Mouse (Mus musculus) large intestine, adult 2 months (tissue): ENCODE measurements around the gene Nkain4. TPM values are rescaled to one million over a fixed set of nuclear protein-coding genes. Genes with fewer than 3 reads are reported as not detected.

ENCODE experiments used
- DNase-seq: peaks from one replicate; pipeline ENCODE4 v3.0.0-alpha.2; 2012; ENCODE audit warnings: low read depth, low spot score
- WGBS: fragments of 180-500 bp; shearing (Covaris S2); methylation state at CpG from one replicate; pipeline ENCODE4 v1.1.7; 2018; 5-methylcytosine and 5-hydroxymethylcytosine counted together
- polyA plus RNA-seq: library from polyadenylated mRNA; depleted of rRNA; stranded (reverse); fragments of >200 nt; gene quantifications from 2 replicates; pipeline ENCODE4 v1.2.3, GENCODE M21; 2012

The Nkain4 gene
- polyA plus RNA-seq, 1 experiment: 8.3 TPM

DNA sequence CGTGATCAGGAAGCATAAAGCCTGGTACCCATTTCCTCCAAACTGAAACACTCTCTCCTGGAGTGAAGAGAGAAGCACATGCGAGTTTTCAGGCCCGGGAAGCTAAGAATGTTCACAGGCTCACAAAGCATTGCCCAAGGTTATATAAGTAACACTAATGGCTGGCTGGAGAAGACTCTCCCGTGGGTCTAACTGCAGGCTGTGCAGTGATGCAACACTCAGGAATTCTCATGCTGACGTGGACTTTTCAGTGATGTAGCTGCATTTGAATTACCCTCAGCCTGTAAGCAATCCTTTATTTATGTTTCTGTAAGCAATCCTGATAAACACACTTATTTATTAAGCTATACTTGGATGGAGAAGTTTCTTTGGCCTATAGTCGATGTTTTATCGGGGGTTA, 5.1 kb upstream of the Nkain4 start:
- 63% methylated on average over 7 of the region's 7 CpGs for WGBS
- no peak for DNase-seq

DNA sequence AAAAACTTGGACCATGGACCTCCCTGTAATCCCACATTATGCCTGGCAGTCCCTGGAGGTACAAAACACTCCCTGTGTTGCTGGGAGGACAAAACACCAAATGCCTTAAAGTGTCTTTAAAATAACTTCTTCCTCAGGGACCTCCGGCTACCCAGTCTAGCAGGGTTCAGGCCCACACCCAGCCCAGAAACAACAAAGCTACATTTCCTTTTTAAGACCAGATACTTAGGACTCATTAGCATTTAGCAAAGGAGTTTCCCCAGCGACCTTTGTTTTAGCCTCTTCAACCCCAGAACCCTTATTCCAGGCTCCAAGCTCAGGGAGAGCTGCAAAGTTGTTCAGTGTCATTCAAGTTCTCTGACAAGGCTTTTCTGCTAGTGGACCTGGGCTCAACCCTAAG, 861 bp downstream of the Nkain4 start:
- 56% methylated on average over 2 of the region's 2 CpGs for WGBS
- DNase-seq: no peak

DNA sequence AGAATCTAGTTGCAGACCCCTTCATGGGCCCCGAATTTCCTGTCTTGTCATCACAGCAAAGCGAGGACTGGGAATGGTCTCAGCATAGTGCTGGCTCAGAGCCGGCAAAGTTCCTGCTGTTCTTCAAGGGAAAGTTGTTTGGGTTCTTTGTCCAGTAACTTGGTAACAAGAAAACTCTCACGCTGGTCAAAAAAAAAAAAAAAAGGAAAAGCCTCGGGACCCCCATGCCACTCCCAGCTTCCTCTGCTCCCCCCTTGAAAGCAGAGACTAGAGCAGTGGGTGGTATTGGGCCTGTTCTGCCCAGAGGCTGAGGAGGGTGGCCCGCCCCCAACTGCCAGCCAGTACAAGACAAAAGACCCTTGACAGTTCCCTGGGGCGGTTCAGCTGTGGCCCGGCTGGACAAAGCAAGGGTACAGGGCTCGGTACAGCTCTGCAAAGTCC, 1.7 kb downstream of the Nkain4 start:
- WGBS: 57% methylated on average over 9 of the region's 9 CpGs
- DNase-seq: no peak

DNA sequence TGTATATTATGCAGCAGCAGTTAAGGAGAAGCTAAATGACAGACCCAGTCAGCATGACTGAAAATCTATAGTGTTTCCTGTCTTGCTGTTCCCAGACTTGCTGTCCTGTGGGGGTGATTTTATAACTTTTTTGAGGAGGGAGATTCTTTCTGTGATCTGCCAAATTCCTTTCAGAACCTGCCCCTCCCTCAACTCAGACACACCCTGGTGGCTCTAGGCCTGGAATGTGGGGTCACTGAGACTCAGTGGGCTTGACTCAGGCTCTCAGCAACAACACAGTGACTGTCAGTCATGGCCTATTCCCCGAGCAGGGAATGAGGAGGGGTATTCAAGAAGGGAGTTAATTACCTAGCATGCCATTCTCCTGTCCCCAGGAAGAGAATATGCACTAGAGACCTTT, 4.6 kb downstream of the Nkain4 start:
- WGBS: 46% methylated on average over 1 of the region's 1 CpGs
- DNase-seq: no peak

DNA sequence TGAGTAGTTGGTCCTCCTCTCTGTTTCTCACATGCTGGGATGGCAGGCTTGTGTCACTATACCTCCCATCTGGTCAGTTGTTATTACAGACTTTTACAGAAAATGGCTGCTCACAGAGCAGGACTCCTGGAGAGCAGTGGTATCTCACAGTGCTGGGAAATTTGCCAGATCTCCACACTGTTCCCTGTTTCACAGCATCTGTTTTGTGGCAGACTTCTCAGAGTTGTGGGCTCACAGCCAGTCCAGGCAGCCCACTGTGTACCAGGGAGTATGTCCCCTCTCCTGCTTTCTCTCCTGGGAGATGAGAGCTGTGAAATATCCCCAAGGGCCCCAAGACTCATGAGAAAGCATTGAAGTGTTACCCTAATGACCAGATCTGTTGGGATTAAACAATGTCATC, 12.6 kb downstream of the Nkain4 start:
- DNase-seq: no peak

DNA sequence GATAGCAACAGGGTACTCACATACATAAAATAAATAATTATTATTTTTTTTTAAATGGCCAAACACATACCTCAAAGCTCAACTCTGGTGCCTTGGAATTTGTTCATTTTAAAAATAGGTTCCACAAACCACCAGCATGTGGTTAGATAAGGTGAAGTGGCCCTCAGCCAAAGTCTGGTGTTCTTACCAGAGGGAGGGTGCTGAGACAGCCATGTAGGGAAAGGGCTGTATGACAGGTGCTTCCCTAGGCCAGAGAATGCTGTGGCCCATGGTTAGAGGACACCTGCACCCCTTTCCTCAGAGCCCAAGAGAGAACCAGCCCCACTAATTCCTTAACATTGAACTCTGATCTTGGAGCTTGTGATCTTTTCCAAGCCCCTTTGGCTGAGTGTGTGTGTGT, 14.3 kb downstream of the Nkain4 start:
- no peak for DNase-seq

DNA sequence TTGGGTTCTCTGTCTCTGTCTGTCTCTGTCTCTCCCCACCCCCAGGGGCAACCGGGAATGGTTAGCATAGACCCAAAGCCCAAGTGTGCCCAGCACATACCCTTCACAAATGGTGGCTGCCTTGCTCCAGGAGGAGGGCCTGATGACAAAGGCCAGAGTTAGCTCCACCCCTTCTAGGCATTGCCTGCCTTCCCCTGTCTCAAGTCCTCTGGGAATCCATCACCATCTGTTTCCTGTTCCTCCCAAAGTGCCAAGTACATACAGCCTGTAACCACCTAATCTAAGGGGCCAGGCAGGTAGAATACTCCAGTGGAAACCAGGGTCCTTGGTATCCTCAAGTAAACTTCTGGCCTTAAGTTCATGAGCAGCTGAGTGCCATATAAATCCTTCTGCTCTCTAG, 22.1 kb downstream of the Nkain4 start:
- DNase-seq: no peak
- WGBS: 91% methylated on average over 1 of the region's 1 CpGs

DNA sequence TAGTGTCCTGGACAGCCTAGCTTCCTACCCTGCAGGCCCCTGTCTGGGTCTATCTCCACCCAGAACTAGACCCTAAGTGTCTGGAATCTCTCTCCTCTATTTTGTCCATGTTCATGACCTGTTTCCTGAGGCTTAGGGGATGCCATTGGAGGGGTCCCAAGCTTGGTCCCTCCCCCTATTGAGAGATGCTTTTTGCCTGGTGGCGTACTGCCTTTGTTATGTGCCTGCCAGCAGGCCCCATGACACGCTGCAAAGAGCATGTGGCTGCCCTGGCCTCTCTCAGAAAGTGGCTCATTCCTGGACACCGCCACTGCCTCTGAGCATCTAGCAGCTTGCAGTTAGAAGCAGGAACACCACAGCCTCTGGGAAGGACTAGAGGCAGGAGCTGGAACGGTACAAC, 25.8 kb downstream of the Nkain4 start, which contains the start of gene Birc7:
Birc7 (plus strand) TSS at position 301 of the 400 bp plus-strand sequence.
- 67% methylated on average over 4 of the region's 4 CpGs for WGBS
- no peak for DNase-seq

DNA sequence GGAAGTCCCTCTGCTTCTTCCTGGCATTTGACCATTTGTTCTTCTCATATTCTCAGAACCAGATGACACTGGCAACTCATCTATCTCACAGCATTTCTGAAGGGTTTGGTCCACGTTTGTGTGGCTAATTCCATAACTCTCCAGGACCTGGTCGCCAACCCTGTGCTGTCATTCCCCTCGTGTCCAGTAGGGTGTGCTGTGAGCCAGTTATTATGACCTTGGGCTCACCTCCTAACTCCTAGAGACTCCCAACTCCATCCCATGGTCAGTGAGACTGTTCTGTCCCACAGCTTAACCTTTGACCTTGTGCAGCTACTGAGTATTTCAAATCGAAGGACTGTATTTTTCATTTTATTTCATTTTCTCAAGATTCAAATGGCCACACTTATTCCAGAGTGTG, 29.3 kb downstream of the Nkain4 start:
- WGBS: 3% methylated on average over 4 of the region's 4 CpGs

DNA sequence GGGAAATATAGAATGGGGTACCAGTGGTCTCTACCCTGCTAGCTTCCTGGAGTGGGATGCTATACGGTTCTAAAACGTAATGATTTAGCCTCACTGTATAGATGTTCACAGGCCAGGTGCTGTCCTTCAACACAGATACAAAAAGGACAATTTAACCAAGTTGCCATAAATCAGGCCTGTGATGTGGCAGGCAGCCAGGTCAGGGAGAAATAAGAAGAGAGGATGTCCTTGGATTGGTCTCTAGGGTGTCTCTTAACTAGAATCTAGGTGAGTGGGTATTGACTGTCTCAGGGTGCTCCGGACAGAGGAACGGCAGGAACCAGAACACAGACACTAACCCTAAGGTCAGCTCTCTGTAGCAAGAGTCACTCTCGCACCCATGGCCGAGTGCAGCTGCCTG, 31.8 kb downstream of the Nkain4 start:
- DNase-seq: no peak
- WGBS: 92% methylated on average over 6 of the region's 6 CpGs

More for the DNA sequence above, 29.3 kb downstream of the Nkain4 start:
- peak; percentile 50 for DNase-seq

DNA sequence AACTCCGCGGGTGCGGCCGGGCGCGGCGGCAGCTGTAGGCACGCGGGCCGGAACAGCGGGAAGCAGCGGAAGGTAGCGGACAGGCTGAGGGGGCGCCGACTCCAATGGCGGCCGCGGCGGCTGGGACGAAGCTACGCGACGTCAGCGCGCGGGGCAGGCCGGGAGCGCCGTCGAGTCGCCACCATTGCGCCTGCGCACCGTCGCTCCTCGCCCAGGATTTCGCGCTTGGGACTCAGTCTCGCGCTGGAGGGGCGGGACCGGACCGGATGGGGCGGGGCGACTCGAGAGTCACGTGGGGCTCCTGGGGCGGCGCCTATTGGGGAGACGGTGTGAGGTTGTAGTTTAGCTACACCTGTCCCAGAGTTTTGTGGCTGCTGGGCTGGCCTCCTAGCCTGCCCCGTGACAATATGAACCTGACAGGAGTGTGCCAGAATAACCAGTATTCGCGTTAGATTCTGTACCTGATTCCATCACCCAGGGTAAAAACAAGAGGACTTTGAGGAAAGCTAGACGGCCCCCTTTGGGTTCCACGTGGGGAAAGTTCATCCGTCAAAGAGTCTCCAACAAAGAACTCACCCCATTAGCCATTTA, 33.6 kb downstream of the Nkain4 start, which contains the start of gene Ythdf1:
Ythdf1 (minus strand) TSS at position 140 of the 591 bp plus-strand sequence.
- WGBS: under 1% methylated on average over 56 of the region's 56 CpGs
- peak; percentile 76 for DNase-seq

DNA sequence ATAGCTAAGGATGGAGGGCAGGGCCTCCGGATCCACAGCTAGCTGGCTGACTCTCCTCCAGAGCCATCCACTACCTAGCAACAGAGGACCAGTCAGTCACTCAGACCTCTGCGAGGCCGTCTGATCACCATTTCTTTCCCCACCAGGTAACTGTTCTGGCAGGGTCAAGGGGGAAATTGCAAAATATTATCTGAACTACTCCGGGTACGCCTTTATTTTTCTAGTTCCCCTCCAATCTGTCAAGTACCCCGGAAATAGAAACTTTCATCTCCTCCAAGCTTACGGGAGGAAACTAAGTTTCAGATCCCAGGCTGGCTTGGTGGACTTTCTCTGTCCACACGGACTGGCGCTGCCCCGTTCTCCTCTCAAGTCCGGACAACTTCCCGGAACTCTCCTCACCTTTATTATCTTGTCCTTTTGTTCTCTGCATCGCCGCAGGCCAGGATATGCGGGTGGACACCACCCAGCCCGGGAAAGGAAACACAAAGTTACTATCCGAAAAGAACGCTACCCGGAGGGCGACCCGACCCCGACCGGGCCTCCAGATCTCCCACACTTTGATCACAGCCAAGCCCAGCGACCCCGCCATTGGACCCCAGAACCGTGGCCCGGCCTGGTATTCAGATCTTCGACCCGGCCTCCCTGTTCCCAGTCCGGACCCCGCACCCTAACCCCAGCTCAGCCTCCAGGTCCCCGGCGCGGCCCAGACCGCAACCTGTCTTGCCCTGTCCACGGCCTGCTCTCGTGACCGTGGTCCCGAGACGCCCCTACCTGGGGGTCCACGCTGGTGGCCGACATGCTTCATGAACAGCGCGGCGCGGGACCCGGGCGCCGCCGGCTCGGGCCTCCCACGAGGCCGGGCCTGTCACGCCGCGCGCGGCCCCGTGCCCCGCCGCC, 34.3 kb downstream of the Nkain4 start:
- DNase-seq: no peak
- WGBS: under 1% methylated on average over 61 of the region's 61 CpGs

DNA sequence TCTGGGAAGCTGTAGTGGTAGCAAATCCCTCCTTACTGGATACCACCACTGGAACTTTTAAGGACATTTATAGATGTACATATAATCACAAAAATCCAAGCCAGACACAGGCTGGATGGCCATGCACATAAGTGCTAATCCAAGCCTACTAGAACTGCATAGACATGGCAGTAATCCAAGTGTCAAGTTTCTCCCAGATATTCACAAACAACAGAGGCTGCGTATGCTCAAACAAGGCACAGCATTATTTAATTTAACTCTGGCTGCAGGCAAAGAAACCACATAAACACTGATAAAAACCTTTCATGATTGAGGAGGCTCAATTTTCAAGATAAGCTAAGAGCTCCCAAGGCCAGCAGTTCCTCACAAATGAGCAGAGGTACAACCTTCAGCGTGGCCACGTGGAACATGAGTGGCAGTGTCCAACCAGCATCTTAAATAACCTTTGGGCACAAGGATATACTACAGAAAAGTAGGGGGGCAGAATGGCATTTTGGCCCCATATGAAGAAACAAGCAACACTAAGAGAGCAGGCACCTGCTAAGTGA, 38.5 kb downstream of the Nkain4 start:
- WGBS: 60% methylated on average over 3 of the region's 3 CpGs
- DNase-seq: no peak

DNA sequence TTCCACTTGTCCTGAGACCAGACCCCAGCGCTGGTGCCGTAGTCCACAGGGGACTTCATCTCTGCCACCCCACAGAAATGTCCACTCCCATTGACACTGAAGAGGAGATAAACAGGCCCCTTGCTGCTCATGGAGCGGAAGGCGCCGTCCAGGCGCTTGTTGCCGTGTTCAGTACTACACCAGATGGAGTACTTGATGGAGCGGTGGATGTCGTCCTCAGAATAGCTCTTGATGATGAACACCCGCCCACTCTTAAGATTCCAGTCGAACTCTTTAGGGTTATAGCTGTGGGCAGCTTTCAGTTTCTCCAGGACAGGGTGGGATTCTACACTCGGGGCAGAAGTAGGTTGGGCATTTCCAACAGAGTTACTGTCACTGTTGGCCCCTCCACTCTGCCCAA, 43.6 kb downstream of the Nkain4 start:
- 92% methylated on average over 12 of the region's 12 CpGs for WGBS

DNA sequence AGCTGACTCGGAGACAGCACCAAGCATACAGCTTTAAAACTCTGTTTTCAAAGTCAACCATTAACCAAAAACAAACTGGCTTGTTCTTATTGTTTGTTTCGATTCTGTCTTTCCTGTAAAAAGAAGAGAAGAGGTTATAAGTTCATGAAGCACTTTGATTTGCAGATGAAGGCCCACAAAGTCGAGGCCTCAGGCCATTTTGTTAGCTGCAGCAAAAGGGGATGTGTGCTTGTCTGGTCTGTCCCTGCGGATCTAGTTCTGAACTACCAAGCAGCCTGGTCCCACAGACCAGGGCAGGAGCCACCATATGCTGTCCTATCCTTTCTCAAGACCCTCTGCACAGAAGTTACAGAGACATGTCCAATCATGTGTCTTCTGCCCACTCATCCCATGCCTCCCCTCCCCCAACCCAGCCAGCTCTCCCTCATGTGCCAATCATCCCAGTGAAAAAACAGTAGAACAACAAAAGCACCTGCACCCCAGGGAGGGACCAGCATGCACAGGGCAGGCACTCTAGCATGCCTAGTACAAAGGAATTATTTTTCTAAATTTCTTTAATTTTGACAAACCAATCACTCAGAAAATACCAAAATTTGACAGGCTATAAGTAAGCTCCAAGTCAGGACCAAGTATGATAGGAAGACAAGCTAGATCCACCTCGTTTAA, 48.8 kb downstream of the Nkain4 start:
- 34% methylated on average over 5 of the region's 5 CpGs for WGBS

More for the DNA sequence above, 43.6 kb downstream of the Nkain4 start:
- DNase-seq: no peak

DNA sequence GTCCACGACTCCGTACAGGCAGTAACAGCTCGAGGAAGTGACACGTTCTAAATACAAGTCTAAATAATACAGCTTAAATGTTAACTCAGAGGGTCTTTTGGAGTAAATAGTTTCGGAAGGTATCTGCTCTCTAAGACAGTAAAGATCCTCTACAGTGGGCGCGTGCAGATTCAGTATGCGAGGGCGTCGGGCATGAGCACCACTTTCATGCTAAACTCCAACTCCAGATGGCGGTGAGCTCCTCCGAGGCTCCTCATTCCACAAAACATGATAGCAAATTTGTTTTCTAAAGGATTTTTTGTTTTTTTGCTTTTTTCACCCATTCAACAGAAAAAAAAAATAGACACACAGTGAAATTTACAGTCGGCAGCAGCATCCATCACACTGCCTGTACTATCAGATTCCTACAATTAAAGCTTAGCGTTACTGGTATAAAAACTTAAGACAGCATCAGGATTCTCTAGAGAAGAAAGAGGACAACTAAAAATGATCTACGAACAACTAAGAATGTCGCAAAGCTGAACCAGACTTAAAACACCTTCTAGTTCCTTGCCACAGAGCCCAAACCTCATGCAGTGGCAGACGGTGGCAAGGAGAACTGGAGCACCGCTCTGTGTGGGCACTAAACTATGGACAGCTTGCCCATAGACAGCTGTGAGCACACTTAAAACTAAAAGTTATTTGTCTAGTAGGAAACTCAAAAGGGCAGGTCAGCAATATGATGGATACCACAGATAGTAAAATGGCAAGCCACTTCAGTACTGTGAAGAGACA, 49.9 kb downstream of the Nkain4 start:
- 92% methylated on average over 18 of the region's 18 CpGs for WGBS

More for the DNA sequence above, 48.8 kb downstream of the Nkain4 start:
- no peak for DNase-seq

DNA sequence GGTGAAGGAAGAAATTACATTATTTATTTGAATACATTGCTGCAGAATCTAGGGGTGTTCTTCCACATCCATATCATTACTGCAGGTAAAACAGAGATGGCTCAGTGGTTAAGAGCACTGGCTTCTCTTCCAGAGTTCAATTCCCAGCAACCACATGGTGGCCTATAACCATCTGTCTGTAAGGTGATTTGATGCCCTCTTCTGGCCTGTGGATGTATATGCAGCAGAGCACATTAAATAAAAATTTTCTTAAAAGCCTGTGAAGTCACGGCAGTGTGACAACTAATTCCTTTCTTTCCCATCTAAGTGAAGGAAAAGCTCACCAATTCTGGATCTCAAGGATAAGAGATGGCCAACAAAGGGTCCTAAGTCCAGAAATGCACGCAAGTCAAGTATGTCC, 52.4 kb downstream of the Nkain4 start:
- 42% methylated on average over 2 of the region's 2 CpGs for WGBS
- DNase-seq: no peak

More for the DNA sequence above, 49.9 kb downstream of the Nkain4 start:
- no peak for DNase-seq

DNA sequence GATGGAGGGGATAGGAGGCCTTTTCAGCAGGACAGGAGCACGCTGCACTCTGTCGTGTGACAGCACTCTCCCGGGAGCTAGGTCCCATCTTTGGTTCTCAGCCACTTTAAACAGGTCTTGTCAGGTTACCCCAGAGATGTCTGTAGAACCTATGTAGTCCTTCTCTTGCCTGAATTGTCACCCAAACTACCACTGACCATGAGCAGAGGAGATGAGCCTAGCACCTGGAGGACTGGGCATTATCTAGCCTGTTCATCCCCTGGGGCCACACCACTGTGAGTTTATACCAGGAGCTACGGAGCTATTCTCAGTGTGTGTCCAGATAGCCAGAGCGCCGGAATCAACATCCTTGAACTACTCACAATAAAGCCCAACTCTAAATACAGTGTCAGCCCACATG, 56.6 kb downstream of the Nkain4 start:
- DNase-seq: no peak
- WGBS: 72% methylated on average over 6 of the region's 6 CpGs

DNA sequence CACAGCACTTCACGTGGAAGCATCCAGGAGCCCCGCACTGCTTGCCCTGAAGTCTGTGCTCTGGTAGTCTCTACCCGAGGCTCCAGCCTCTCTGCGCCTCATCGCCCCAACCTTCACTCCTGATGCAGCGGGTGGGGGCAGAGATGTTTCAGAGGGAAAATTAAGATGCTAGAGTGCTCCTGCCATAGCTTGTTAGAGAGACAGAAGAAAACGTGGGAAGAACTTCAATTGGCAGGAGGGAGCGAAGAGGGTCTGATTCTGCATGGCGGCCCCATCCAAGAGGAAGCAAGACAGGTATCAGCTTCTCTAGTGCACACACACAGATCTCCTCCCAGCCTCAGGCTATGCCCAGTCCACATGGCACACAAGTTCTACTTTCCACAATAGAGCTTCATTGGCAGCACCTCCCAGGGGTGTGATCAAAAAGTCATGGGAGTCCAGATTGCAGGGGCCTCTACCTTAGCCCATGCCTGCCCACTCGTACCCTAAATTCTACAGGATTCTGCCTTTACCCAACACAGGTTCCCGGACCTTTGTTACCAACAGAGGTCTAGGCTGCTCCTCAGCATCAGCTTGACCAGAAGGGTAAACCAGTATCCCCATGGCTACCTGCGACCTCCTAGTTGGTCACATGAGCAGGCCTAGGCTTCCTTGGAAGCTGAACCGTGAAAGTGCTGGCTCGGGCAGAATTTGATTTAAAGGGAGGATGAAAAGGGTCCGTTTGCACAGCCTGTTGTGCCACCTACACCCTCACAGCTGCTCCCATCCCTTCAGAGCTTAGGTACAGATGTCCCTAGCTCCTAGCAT, 57.5 kb downstream of the Nkain4 start:
- no peak for DNase-seq

More for the DNA sequence above, 57.5 kb downstream of the Nkain4 start:
- 71% methylated on average over 15 of the region's 15 CpGs for WGBS
